In the genomic region with DNA sequence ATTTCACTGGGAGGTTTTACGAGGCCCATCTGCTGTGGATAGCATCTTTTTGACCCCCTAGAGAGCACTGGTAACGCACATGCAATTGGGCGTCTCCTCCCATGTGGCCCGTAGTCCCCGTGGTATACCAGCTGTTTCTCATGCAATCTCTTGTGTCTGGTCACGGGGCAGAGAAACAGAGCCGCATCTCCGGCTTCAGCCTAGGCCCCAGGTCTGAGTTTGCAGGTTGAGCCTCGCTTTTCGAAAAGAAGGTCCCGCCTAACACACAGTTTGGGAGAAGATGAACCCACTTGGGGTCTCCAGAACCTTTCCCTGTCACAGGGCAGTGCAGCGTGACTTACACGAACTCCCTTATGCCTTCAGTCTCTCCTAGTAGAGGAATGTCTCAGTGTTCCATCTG, we compare ENCODE assay signal across 17 mouse cellular contexts. TPM values are rescaled to one million over a fixed set of nuclear protein-coding genes. Genes with fewer than 3 reads are reported as not detected.
DNase-seq lines count a peak whose midpoint lies in the region; ATAC-seq and TF ChIP-seq lines count a peak whose summit lies in the region.
"Had no signal": no experiment of that assay in that cellular context is flagged by ENCODE, and none has a peak within 500 bp of the region (broad histone marks: within the 10 kb centered on the region; RNA-seq: fewer than 3 reads in every experiment).

No protein-coding gene starts in this region.

- no peaks in the 10 kb centered on the region for H3K79me2 ChIP-seq in heart, adult 2 months (replicated peaks; ENCODE audit: control insufficient read depth, insufficient read depth, low read length)

- TF ChIP-seq EP300 in heart, adult 2 months (IDR thresholded peaks at IDR 0.05; ENCODE audit: insufficient read depth, low read depth, low read length) = no peak

- TF ChIP-seq CTCF in heart, adult 2 months (IDR thresholded peaks at IDR 0.05) = no peak
- TF ChIP-seq CTCF in spleen, adult 2 months (IDR thresholded peaks at IDR 0.05; ENCODE audit: extremely low read depth, insufficient read depth, insufficient read length, insufficient replicate concordance) = no peak

- peak overlapping the region; percentile 41 for H3K9ac ChIP-seq in heart, adult 2 months (ENCODE audit: low read depth, low read length)
- no peak overlapping the region for H3K9ac ChIP-seq in kidney, embryonic 16.5 days (replicated peaks; ENCODE audit: low read length)
- no peak overlapping the region for H3K9ac ChIP-seq in midbrain, embryonic 14.5 days (replicated peaks; ENCODE audit: low read length)
- H3K9ac ChIP-seq: hindbrain, embryonic 13.5 days; limb, embryonic 13.5 days had no signal

- WGBS in heart, adult 2 months = 70% methylated on average over 13 of the region's 13 CpGs
- 82% methylated on average over 13 of the region's 13 CpGs for WGBS in kidney, embryonic 16.5 days
- 62% methylated on average over 13 of the region's 13 CpGs for WGBS in spleen, adult 2 months
- WGBS in midbrain, embryonic 14.5 days = 91% methylated on average over 13 of the region's 13 CpGs

- H3K27me3 ChIP-seq in heart, adult 2 months (ENCODE audit: control insufficient read depth, insufficient read depth, low read length) = no peaks in the 10 kb centered on the region
- no peaks in the 10 kb centered on the region for H3K27me3 ChIP-seq in kidney, embryonic 16.5 days (ENCODE audit: insufficient read depth, low read length)
- H3K27me3 ChIP-seq in spleen, adult 2 months (ENCODE audit: control insufficient read depth, insufficient read depth, low read length) = no peaks in the 10 kb centered on the region
- no peaks in the 10 kb centered on the region for H3K27me3 ChIP-seq in midbrain, embryonic 14.5 days (ENCODE audit: control insufficient read depth, insufficient read depth, low read length)
- H3K27me3 ChIP-seq: heart, embryonic 12.5 days; hindbrain, embryonic 13.5 days; limb, embryonic 13.5 days had no signal

- H3K4me3 ChIP-seq in heart, adult 2 months = peak overlapping the region; percentile 22; the same call in 1 of the 2 replicates
- H3K4me3 ChIP-seq in kidney, embryonic 16.5 days (ENCODE audit: low read length) = no peak overlapping the region
- no peak overlapping the region for H3K4me3 ChIP-seq in spleen, adult 2 months (ENCODE audit: extremely low read depth, insufficient read depth, insufficient read length)
- no peak overlapping the region for H3K4me3 ChIP-seq in midbrain, embryonic 14.5 days (replicated peaks; ENCODE audit: low read depth, low read length)
- H3K4me3 ChIP-seq: heart, embryonic 12.5 days; hindbrain, embryonic 13.5 days; limb, embryonic 13.5 days had no signal

- intact Hi-C loops in heart, adult 2 months (cut with DNase I) = no loop called here
- intact Hi-C loops in heart, postnatal 14 days (cut with DNase I) = loop anchor here (2.0 kb wide), 1 partner anchor 46 kb away; no protein-coding TSS in a partner anchor

- DNase-seq in heart, adult 2 months = peak; percentile 33 to 55
- DNase-seq in heart, postnatal 14 days = no peak
- no peak for DNase-seq in kidney, adult 11 months
- DNase-seq in spleen, adult 2 months (ENCODE audit: low read depth in 1 of 2, low spot score in 2 of 2) = no peak
- no peak for DNase-seq in spleen, postnatal 14 days (ENCODE audit: low spot score in 2 of 2)
- no peak for DNase-seq in midbrain, embryonic 14.5 days
- DNase-seq in embryo, embryonic 10.5 days (ENCODE audit: low spot score) = no peak
- DNase-seq: B cell, adult 2 months; cerebellum, adult 2 months; cerebellum, postnatal 36 days; lung, adult 2 months; right cerebral cortex, postnatal 25 days had no signal

- TF ChIP-seq POLR2A in heart, adult 2 months (IDR thresholded peaks at IDR 0.05; ENCODE audit: insufficient read depth, low read depth, low read length) = 0 out of 2 replicates have a peak, but pooled peaks have one; percentile 2
- TF ChIP-seq POLR2A in spleen, adult 2 months (IDR thresholded peaks at IDR 0.05; ENCODE audit: low read depth, low read length) = no peak

- peaks cover 30% of the 10 kb centered on the region for H3K4me1 ChIP-seq in heart, adult 2 months (ENCODE audit: control insufficient read depth, insufficient read depth, low read length)
- peaks cover 13% of the 10 kb centered on the region for H3K4me1 ChIP-seq in kidney, embryonic 16.5 days (ENCODE audit: insufficient read depth, low read length)
- H3K4me1 ChIP-seq in spleen, adult 2 months (ENCODE audit: control insufficient read depth, insufficient read depth, insufficient read length) = peaks cover 4% of the 10 kb centered on the region; the same call in 1 of the 2 replicates
- H3K4me1 ChIP-seq in midbrain, embryonic 14.5 days (ENCODE audit: control insufficient read depth, insufficient read depth, low read length) = no peaks in the 10 kb centered on the region

- peaks cover 31% of the 10 kb centered on the region for H3K36me3 ChIP-seq in heart, adult 2 months (ENCODE audit: control insufficient read depth, insufficient read depth, low read length)
- no peaks in the 10 kb centered on the region for H3K36me3 ChIP-seq in kidney, embryonic 16.5 days (ENCODE audit: insufficient read depth, low read length)
- no peaks in the 10 kb centered on the region for H3K36me3 ChIP-seq in spleen, adult 2 months (ENCODE audit: control insufficient read depth, insufficient read depth, low read length)
- H3K36me3 ChIP-seq in midbrain, embryonic 14.5 days (ENCODE audit: control insufficient read depth, insufficient read depth, low read length) = no peaks in the 10 kb centered on the region
- H3K36me3 ChIP-seq: heart, embryonic 12.5 days; hindbrain, embryonic 13.5 days; limb, embryonic 13.5 days had no signal

- no peak for ATAC-seq in kidney, embryonic 16.5 days (ENCODE audit: low FRiP score, low TSS enrichment)
- no peak for ATAC-seq in midbrain, embryonic 14.5 days (ENCODE audit: low FRiP score, low TSS enrichment)
- ATAC-seq: inflammation-experienced regulatory T-cells, adult 6 months had no signal

- peak overlapping the region; percentile 92 for H3K27ac ChIP-seq in heart, adult 2 months
- H3K27ac ChIP-seq in kidney, embryonic 16.5 days (ENCODE audit: low read length) = peak overlapping the region; percentile 57; the same call in 1 of the 2 replicates
- H3K27ac ChIP-seq in spleen, adult 2 months (ENCODE audit: insufficient read depth, low read length) = peak overlapping the region; percentile 17; the same call in 1 of the 2 replicates
- no peak overlapping the region for H3K27ac ChIP-seq in midbrain, embryonic 14.5 days (replicated peaks; ENCODE audit: low read depth, low read length)
- H3K27ac ChIP-seq: hindbrain, embryonic 13.5 days; limb, embryonic 13.5 days had no signal

- H3K4me2 ChIP-seq in kidney, embryonic 16.5 days (replicated peaks; ENCODE audit: low read depth, low read length) = no peak overlapping the region
- H3K4me2 ChIP-seq in midbrain, embryonic 14.5 days (ENCODE audit: low read length) = no peak overlapping the region
- H3K4me2 ChIP-seq: heart, embryonic 12.5 days; hindbrain, embryonic 13.5 days; limb, embryonic 13.5 days had no signal

- H3K9me3 ChIP-seq in kidney, embryonic 16.5 days (ENCODE audit: low read length) = no peaks in the 10 kb centered on the region
- no peaks in the 10 kb centered on the region for H3K9me3 ChIP-seq in midbrain, embryonic 14.5 days (ENCODE audit: control insufficient read depth, low read length)
- H3K9me3 ChIP-seq: heart, embryonic 12.5 days; hindbrain, embryonic 13.5 days; limb, embryonic 13.5 days had no signal

RNA-seq across cellular contexts. Expression of a gene that starts 6.4 kb away (rescaled TPM):
- total RNA-seq in heart, adult 2 months (2021) = 10 to 100 TPM in 1 of 2 experiments, 1 to 10 TPM in 1; 9.7 to 14.4 TPM
- 5.0 and 7.8 TPM in 2 replicates for polyA plus RNA-seq in heart, adult 2 months (2012; rRNA removed)
- total RNA-seq in heart, postnatal 14 days (2021) = 10 to 100 TPM; 19.7 to 21.2 TPM
- 0.96 and 1.1 TPM in 2 replicates for polyA plus RNA-seq in kidney, embryonic 16.5 days (2015; fragmentation: Nextera tagmentation; extraction: Ambion mirVana)
- 6.1 and 9.0 TPM in 2 replicates for polyA plus RNA-seq in spleen, adult 2 months (2012; rRNA removed)
- 0.43 and 0.79 TPM in 2 replicates for polyA plus RNA-seq in midbrain, embryonic 14.5 days (2014; fragmentation: Nextera tagmentation; extraction: Ambion mirVana)

Comparison
In these comparisons a context has a peak if more than half of its experiments do, and no peak if none do; other contexts are left out.
1. DNase-seq: peak in heart, adult 2 months (2 of 2); none in heart, postnatal 14 days (0 of 2), kidney, adult 11 months (single experiment), spleen, adult 2 months (0 of 2), spleen, postnatal 14 days (0 of 2), midbrain, embryonic 14.5 days (single experiment) and embryo, embryonic 10.5 days (single experiment).